Mouse (Mus musculus) heart, postnatal 0 days (tissue): ENCODE data around the gene Eif3l.

Experiments used
- CTCF ChIP-seq: IDR thresholded peaks from 2 replicates; pipeline ENCODE4 v1.5.1; 2016; ENCODE audit warnings: antibody characterized with exemption, control low read depth, low read depth
- EP300 ChIP-seq: IDR thresholded peaks from 2 replicates; pipeline ENCODE4 v1.6.1; 2016; ENCODE audit warnings: antibody characterized with exemption, low read depth

GRCm38 (mm10) chr15:79025687-79026308, 49.2 kb upstream of the Eif3l start:
- TF ChIP-seq CTCF (no peak), EP300 (no peak)
